Mouse (Mus musculus) cerebellum, adult 2 months (tissue): ENCODE measurements around the gene Pskh1.

Experiments used
- CTCF ChIP-seq: fragments of 200-500 bp; IDR thresholded peaks from 2 replicates; pipeline ENCODE4 v1.5.1; 2011; ENCODE audit warnings: low read depth, mild to moderate bottlenecking, control low read depth, low read length, moderate library complexity, borderline replicate concordance; ENCODE audit not compliant: insufficient read depth
- POLR2A ChIP-seq: fragments of 200-500 bp; IDR thresholded peaks from 2 replicates; pipeline ENCODE4 v1.6.1; 2011; ENCODE audit warnings: low read length, control low read depth, borderline replicate concordance; ENCODE audit not compliant: insufficient read depth

- TF ChIP-seq CTCF (no peak), POLR2A (0 out of 2 replicates have a peak, but pooled peaks have one; percentile 14)
Measured at GRCm38 (mm10) chr8:105943321-105943739, 43.1 kb downstream of the Pskh1 start, which contains the start of gene Lcat.
